Mouse (Mus musculus): ENCODE measurements around the gene Sh3bp5.

DNA sequence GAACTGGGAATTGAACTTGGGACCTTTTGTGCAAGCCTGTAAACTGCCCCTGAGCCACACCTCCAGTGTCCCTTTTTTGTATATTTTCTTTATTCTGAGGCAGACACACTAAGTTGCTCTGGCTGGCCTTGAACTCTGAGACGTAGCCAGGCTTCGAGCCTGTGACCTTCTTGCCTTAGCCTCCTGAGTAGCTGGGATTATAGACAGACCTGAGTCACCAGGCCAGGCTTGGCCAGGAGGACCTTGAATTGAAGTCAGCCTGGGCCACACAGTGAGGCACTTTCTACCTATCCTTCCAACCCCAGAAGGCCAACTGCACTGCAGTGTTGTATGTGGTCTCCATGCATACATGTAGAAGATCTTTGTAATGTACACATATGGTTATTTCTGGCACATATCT is 39.5 kb downstream of the Sh3bp5 start:
- TF ChIP-seq GATA1 (IDR thresholded peaks at IDR 0.05; ENCODE audit: low read length) (no peak), TAL1 (IDR thresholded peaks at IDR 0.05; ENCODE audit: low read length) (no peak)
